Mouse (Mus musculus) G1E-ER4 (cell line): Measurements from ENCODE around the gene Aip. TPM values are rescaled to one million over a fixed set of nuclear protein-coding genes. Genes with fewer than 3 reads are reported as not detected.

Source experiments
- GATA1 ChIP-seq: IDR thresholded peaks from one replicate; pipeline ENCODE4 v1.8.0; 2012; ENCODE audit warnings: low read length, inconsistent platforms
- polyA plus RNA-seq: library from polyadenylated mRNA; stranded (reverse); fragments of >175 nt; gene quantifications from 2 replicates; pipeline ENCODE4 v1.2.3, GENCODE M21; 2012

The Aip gene
- polyA plus RNA-seq, 1 experiment, result 105 TPM

DNA sequence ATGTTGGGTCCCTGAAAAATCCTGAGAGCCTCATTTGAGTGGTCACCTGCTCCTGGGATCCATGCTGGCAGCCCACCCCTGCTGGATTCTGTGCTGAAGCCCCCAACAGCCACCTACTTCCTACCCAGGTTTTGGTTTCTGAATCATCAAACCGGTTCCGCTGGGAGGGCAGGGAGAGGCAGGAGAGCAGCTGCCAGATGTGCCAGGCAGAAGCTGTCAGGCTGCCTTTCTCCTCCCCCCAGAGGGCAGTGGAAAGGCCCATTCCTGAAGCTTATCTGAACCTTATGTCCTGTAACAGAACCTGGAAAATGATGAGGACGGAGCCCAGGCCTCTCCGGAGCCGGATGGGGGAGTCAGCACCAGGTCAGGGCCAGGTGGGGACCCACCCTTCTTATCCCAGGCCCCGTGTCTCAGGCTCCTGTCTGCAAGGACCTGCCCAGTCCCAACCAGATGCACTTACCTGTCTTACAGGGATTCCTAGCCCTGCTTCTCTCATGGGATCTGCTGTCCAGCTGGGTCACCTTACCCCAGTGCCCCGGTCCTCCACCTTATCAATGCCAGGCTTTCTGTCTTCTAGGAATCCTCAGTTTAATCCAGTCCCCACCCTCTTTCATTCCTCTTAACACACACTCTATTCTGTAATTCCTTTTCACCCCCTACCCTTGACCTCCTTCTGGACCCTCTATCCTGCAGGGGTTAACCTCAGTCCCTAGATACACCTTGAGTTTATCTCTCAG lies 1.3 kb upstream of the Aip start:
- no peak for TF ChIP-seq GATA1

DNA sequence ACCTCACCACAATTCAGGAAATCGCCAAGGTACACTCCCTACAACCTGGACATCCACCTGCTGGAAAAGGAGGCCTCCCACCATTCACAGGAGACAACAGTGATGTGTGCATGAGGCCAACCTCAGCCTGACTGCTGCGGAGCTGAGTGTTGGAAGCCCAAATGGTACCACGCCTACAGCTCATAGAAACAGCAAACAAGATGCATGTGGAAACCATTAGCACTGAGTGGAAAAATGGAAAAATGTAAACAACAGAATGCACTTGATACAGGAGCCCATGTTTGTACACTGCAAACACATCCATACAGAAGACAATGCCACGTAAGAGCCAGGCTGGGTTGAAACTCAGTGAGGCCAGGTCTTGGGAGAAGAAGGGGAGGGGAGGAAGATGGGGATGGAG lies 1.2 kb downstream of the Aip start:
- TF ChIP-seq GATA1, result no peak

DNA sequence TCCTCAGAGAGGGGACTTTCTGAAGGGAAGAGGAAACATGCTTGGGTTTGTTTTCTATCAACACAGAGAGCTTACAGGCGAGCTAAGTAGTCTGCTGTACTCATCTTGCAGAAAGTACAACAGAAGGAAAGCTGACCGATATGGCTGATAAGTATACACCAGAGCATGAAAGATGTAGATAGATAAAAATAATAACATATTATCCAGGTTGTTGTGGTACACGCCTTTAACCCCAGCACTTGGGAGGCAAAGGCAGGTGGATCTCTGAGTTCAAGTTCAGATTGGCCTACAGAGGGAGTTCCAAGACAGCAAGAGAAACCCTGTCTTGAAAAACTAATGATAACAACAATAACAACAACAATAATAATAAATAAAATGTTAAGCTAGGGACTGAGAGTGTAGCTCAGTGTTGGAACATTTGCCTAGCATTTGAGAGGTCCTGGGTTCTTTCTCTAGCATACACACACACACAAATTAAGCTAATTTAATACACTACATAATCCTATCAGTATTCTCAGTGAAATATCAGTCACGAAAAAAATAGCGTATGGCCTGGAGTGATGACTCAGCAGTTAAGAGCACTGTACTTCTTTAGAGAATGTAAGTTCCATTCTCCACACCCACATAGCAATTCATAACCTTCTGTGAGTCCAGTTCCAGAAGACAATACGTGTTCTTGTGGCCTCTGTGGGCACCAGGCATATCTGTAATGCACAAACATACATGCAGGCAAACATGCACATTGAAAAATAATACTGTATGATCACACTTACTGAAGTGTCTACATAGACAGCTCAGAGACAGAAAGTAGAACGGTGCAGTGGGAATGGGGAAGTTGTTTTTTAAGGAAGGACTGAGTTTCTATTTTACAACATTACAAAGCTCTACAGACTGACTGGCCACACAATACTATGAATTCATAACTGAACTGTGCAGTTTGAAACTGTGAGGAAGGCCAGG lies 3.0 kb downstream of the Aip start:
- TF ChIP-seq GATA1, result no peak

DNA sequence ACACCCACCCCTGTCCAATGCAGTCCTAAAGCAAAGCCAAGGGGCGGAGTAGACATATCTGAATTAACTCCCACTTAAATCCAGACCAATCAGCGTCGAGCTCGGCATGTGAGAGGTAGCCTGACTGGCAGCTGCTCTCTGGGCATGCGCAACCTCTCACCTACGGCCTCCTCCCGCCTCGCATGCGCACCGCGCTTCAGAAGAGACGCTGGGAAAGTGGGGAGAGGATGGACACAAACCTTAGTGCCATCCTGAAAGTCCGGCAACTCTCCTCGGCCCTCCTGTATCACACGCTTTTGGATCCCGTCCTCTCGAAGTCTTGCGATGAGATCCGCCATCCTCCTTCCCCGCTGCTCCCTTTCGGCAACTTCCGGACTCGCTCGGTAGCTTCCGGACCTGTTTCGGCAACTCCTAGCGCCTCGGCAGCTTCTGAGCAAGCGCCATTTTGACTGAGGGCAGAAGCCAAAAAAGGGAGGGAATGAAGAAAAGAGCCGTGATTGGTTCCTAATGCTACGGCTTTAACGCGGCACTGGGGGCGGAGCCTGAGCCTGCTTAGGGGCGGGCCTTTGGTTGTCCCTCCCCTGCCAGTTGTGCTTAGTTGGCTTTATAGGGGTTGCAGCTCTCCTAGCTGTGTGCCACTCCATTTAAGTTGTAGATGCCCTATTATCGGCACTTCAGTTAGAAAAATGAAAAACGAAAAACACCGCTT lies 4.4 kb downstream of the Aip start:
- TF ChIP-seq GATA1, result no peak

DNA sequence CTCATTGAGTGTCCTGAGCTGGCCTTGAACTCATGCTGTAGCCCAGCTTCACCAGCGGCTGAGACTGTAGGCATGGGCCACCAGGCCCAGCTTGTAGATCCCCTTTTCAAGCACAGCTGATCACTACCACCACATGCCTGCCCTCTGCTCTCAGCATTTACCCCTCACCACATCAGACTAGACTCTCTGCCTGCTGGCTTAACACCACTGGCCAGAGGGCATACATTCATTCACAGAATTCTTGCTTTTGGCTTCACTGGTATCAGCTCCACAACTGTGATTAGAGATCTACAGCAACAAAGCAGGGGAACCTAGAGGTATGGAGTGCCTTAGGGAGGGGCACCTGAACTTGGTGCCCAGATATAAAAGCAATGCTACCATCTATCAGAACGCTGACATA lies 5.2 kb downstream of the Aip start:
- TF ChIP-seq GATA1, result no peak

DNA sequence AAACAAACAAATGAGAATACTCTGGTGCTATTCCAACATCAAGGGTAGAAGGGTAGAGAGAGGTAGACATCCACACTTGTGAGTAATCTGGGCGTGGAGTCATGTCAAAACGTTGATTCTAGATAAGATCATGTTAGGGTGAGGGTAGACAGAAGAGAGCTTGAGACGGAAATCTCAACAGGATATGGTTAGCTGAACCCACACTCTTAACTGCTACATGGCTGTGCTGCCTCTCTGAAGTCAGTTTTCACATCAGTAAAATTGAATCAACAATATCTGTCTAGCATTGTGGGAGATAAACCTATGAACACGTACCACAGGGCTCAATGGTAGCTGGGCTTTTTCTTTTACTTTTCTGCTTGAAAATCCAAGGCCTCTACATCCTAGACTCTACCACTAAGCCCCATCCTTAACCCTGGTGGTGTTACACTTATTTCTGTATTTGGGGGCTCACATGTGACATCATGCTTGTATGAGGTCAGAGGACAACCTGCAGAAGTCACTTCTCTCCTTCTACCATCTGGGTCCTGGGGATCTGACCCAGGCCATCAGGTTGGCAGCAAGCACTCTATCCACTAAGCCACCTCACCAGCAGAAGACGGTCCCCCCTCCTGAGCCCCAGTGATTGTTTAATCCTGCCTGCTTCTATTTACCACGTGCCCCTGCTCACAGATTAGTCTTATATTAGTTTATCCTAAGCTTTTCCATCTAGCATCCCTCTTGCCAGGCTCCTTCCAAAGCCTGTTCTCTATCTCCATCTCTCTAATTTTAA lies 5.8 kb downstream of the Aip start:
- TF ChIP-seq GATA1, result no peak

DNA sequence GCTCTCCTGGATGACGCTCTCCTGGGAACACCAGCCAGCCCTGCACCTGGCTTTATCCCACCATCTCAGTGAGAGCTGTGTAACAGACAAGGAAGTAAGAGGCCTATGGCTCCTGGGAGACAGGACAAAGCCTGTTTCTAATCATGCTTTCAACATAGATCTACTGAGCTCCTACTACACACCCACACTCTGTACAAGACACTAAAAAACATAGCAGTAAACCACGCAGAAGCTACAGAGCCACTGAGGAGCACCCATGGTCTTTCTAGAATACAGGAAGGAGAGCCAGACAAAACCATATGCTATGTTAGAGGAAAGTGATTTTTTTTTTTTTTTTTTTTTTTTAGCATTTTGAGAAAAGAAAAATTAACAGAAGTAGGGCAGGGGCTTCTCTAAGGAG lies 7.3 kb downstream of the Aip start:
- no peak for TF ChIP-seq GATA1

DNA sequence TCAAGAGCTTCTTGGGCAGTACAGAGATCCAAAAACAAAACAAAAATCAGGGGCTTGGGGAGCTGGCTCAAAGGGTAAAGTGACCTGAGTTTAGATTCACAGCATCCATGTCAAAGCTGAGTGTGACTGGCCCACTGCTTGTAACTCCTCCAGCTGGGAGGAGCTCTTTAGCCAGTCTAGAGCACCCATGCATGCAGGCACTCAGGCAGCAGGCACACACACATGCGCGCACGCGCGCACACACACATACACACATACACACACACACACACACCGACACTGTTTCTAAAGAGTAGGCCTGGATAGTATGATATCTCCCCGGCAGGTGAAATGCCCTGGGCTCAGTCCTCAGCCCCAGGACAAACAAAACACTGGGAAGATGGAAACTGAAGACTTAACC lies 8.7 kb downstream of the Aip start:
- no peak for TF ChIP-seq GATA1

DNA sequence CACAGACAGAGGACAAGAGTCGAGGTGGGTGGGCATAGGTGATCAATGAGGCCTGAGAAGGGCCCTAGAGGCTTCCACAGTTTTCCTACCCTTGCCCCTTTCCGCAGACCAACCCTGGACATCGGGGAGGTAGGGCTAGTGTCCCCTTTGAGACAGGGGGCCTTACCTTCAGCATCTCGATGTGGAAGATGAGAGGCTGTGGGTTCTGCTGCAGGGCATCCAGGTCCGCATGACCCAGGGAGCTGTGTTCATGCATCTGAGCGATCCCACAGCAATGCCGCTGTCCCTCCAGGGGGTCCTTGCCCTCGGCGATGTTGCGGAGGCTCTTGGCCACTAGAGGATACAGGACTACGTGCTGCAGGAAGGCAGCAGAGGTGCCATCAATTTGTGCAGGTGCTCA lies 9.8 kb downstream of the Aip start:
- no peak for TF ChIP-seq GATA1

DNA sequence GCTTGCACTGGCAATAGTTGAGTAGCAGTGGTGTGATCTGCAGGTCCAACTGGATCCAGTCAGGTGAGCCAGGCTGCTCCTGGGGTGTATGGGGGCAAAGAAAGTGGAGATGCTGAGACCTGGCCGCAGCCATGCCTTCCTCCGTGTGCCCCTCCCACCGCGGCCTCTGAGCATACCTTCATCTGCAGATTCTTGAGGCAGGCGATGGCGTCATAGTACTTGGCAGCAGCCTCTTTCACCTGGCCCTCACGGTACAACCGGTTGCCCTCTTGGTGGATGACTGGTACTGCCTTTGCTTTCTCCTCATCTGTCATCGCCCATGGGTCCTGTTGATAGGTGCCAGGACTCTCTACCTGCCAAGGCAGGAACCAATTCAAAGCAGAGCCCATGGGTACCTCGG lies 10.5 kb downstream of the Aip start:
- no peak for TF ChIP-seq GATA1

DNA sequence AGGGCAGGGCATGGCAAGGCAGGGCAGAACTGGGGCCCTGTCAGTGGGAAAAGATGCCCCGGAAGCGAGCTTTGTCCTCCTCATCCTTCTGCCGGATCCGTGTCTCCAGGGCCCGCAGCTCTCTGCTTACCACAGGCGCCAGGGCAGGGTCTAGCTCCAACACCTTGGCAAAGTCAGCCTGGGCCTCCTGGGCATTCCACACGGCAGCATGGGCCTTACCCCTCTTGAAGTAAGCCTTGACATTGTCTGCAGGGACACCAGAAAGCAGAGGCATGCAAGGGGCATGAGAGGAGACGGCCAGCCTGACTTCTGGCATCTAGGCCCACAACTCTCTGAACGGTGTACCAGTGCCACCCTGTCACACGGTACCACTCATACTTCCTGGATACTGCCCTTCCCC lies 11.1 kb downstream of the Aip start:
- no peak for TF ChIP-seq GATA1

DNA sequence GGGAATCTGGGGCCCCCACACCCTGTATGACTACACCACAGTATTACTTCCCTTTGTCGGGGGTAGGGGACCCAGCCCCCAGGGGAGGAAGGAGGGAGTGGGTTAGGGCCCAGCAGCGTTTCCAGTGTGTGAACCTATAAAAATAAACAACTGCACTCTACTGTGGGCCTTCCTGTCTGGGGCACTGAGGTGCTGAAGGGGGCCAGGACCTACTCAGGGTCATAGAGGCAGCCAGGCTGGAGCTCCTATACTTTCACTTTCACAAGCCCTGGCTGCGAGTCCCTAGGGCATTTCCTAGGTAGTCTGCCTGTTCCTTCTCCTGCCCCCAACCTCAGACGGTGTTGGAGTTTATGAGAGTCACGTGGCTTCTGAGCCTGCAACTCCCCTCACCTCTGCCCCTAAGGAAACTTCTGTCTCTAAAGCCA lies 11.8 kb downstream of the Aip start:
- TF ChIP-seq GATA1, result no peak

DNA sequence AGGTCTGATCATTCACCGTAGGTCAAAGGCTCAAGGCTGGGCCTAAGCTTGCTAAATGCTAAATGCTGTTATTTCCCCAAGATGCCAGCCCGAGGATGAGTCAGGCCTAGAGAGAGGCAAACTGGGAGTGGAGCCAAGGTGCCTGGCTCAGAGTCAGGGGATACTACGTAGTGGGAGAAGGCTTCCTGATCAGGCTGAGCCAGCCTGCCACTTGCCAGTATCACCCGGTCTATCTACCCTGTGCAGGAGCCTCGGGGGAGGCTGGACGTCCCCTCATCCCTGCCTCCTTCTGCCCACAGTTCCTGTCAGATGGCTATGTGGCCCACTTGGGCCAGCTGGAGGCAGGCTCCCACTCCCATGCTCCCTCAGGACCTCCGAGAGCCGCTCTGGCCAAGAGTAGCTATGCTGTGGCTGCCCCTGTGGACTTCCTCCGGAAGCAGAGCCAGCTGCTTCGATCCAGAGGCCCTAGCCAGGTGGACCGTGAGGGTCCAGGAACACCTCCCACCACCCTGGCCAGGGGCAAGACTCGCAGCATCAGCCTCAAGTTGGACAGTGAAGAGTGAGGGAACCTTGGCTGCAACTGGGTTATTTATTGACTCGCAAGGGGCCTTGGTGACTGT lies 12.4 kb downstream of the Aip start:
- TF ChIP-seq GATA1, result no peak

DNA sequence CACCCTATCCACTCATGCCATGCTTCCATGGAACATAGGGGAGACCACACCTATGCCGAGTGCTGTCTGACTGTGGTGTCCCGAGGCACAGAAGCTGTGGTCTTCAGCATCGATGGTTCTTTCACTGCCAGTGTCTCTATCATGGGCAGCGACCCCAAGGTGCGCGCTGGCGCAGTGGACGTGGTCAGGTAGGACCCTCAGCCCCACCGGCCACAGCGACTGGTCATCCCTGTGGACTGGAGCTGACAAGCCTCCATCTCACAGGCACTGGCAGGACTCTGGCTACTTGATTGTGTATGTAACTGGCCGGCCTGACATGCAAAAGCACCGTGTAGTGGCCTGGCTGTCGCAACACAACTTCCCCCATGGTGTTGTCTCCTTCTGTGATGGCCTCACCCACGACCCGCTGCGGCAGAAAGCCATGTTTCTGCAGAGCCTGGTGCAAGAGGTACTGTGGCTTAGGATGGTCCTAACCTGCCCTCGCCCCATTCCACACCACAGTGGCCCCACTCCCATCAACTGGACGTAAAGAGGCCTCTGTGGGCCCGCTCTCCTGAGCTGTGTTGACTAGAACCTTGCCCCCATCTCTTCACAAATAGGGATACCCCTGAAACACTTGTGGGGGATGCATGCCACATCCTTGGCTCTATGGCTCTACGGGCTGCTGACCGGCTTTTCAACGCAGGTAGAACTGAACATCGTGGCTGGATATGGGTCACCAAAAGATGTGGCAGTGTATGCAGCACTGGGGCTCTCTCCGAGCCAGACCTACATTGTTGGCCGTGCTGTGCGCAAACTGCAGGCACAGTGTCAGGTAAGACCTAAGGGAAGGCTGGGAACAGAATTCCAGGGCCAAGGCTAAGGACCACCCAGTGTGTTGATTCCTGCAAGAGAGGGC lies 13.3 kb downstream of the Aip start:
- no peak for TF ChIP-seq GATA1
